Mouse (Mus musculus): ENCODE data around the gene P2ry2.

DNA sequence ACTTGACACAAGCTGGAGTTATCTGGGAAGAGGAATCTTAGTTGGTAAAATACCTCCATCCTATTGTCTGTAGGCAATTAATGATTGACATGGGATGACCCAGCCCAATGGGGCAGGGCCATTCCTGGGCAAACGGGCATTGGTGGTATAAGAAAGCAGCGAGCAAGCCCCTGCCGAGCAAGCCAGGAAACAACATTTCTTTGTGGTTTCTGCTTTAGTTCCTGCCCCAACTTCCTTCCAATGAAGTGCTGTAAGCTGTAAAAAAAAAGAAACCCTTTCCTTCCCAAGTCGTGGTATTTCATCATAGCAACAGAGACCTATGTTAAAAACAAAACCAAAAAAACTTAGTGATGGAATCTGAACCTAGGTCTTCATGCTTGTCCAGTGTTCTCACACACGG is 47.8 kb upstream of the P2ry2 start:
- TF ChIP-seq CTCF (IDR thresholded peaks at IDR 0.05; ENCODE audit: control insufficient read depth, insufficient read depth, low read length) (no peak), POLR2A (IDR thresholded peaks at IDR 0.05; ENCODE audit: borderline replicate concordance, control insufficient read depth, low read depth, low read length) (no peak)
